Mouse (Mus musculus): ENCODE results near the gene Serpina7.

The Serpina7 gene

GRCm38 (mm10) chrX:139085077-139085476 is at the start of gene Serpina7:
Serpina7 (minus strand) TSS chrX:139085236.
- DNase-seq (ENCODE audit: low spot score) = no peak

GRCm38 (mm10) chrX:139134031-139134430 is 49.0 kb upstream of the Serpina7 start:
- no peak for DNase-seq (ENCODE audit: low spot score)

- DNase-seq (ENCODE audit: low spot score) = no peak
Measured at GRCm38 (mm10) chrX:139097197-139097596, 12.2 kb upstream of the Serpina7 start.

GRCm38 (mm10) chrX:139085943-139086342 is 907 bp upstream of the Serpina7 start, which contains the start of gene 4930513O06Rik:
4930513O06Rik (plus strand) TSS chrX:139086243.
- DNase-seq (ENCODE audit: low spot score) = no peak

GRCm38 (mm10) chrX:139078493-139078892 is 6.5 kb downstream of the Serpina7 start:
- DNase-seq (ENCODE audit: low spot score) = no peak

GRCm38 (mm10) chrX:139064078-139064477 is 21.0 kb downstream of the Serpina7 start:
- DNase-seq (ENCODE audit: low spot score) = no peak

- DNase-seq (ENCODE audit: low spot score) = no peak
Measured at GRCm38 (mm10) chrX:139053149-139053548, 31.9 kb downstream of the Serpina7 start.

GRCm38 (mm10) chrX:139051976-139052375 is 33.1 kb downstream of the Serpina7 start:
- DNase-seq (ENCODE audit: low spot score) = no peak

- no peak for DNase-seq (ENCODE audit: low spot score)
Measured at GRCm38 (mm10) chrX:139041148-139041547, 43.9 kb downstream of the Serpina7 start.

- no peak for DNase-seq (ENCODE audit: low spot score)
Measured at GRCm38 (mm10) chrX:139039314-139039713, 45.7 kb downstream of the Serpina7 start.

- no peak for DNase-seq (ENCODE audit: low spot score)
Measured at GRCm38 (mm10) chrX:139037666-139038065, 47.4 kb downstream of the Serpina7 start.

Data from urinary bladder, postnatal 25 days (tissue).